Mouse (Mus musculus): ENCODE results near the gene Them7.

The Them7 gene

DNA sequence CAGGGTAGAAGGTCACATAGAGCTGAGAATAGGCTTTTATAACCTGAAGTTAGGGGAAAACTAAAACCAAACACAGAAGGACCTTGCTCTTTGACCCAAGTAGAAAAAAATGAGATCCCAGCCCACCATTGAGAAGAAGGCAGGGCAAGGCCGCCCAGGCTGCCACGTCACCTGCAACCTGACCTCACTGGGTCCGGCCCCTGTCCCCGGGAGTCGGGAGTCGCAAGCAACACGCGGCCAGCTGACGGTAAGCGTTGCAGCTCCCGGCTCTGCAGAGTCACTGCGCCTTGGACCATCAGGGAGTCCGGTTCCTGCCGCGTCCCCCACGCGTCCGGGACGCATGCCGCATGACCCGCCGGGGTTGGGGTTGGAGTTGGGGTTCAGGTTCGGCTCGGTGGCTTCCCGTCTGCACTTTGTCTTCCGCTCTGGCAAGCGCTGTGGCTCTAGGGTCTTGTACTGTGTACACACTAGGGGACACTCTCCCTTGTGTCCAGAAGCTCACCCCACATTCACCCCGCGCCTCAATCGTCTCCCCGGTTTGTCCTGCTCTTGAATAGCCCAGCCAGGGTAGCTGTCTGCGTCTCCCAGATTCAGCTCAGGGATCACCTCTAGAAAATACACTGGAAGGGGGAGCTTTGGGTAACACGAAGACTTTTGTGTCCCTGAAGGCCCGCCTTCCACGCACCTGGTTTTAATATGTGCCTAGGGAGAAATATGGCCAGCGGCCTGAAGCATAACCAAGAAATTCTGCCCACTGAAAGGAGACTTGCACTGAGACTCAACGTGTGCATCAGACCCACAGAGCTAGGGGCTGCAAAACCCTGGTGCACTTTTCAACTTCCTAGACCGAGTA is at the start of gene Them7:
TSS of gene Them7 (plus strand) at position 187 of the 853 bp plus-strand sequence.
- DNase-seq (ENCODE audit: extremely low spot score): peak; percentile 78

GRCm38 (mm10) chr2:105178871-105179270 is 45.2 kb upstream of the Them7 start:
- DNase-seq (ENCODE audit: extremely low spot score): no peak

DNA sequence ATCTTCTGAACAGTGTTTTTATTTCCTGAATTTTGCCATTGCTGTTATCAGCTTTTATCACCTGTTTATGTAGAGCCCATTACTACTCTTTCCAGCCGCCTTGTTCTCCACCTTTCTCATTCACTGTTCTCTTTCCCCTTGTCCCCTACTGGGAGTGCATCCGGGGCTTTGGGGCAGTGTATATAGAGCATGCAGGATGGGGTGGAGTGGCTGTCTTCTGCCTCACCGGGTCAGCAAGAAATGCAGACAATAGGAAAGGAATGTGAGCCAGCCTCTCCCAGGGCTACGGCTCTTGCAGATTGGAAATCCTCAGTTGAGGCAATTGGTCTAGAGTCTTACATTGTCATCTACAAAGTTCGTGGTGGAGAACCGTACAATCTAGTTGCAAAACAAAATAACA is 41.6 kb upstream of the Them7 start:
- peak; percentile 15 for DNase-seq (ENCODE audit: extremely low spot score)

- no peak for DNase-seq (ENCODE audit: extremely low spot score)
These were observed 39.0 kb upstream of the Them7 start for GRCm38 (mm10) chr2:105185140-105185539.

GRCm38 (mm10) chr2:105185768-105186529 is 38.2 kb upstream of the Them7 start:
- DNase-seq (ENCODE audit: extremely low spot score): no peak

- no peak for DNase-seq (ENCODE audit: extremely low spot score)
These were observed 37.5 kb upstream of the Them7 start for GRCm38 (mm10) chr2:105186591-105186990.

DNA sequence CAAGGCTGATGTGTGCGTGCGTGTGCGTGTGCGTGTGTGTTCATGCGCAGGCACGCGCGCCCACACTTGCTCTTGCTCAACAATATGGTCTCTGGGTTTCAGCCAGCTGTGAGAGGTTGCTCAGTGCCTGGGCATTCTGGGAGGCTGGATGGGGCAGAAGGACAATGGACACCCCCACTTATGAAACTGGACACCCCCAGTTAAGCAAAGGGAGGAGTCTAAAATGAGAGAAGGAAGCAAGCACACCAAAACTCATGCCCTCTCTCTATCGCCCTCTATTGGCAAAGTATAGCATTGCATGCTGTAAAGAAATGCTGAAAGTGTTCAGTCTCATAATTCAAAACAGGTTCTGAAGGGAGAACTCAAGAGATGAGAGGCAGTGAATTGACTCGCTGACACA is 35.9 kb upstream of the Them7 start:
- peak; percentile 42 for DNase-seq (ENCODE audit: extremely low spot score)

DNA sequence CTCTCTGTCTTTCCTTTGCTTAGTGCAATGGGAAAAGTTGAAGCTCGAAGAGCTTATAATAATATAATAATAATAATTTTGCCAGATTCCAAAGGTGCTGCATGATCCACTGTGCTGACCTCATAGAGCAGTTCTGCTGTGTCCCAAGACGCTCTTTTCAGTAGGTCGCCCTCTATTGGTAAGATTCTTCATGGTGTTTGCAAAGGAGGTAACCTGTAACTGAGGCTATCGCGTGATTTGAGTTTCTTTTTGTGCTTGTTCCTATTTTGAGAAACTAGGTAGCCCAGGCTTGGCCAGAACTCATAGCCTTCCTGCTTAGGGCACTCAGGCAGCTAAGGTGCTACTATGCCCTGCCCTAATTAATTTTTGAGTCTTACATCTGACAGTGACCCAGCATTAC is 34.8 kb upstream of the Them7 start:
- peak; percentile 24 for DNase-seq (ENCODE audit: extremely low spot score)

DNA sequence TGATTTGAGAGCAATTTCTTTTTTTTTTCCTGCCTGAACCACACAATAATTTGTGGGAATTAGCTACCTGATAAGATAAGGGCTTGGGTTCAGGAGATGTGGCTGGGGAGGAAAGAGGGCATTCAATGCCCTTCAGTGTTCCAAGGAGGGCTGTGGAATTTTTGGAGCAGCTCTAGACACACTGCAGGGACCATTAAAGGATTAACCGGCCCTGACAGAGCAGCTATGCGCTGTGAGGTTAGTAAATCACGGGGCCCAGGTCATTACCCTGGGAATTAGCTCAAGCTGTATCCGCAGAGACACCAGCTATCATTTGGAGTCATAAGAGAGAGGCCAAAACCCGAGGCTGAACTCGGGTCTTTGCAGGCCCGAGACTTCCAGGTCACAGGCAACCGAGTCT is 24.0 kb upstream of the Them7 start:
- DNase-seq (ENCODE audit: extremely low spot score): no peak

GRCm38 (mm10) chr2:105206563-105207174 is 17.5 kb upstream of the Them7 start:
- no peak for DNase-seq (ENCODE audit: extremely low spot score)

- no peak for DNase-seq (ENCODE audit: extremely low spot score)
These were observed 11.3 kb upstream of the Them7 start for GRCm38 (mm10) chr2:105212839-105213238.

DNA sequence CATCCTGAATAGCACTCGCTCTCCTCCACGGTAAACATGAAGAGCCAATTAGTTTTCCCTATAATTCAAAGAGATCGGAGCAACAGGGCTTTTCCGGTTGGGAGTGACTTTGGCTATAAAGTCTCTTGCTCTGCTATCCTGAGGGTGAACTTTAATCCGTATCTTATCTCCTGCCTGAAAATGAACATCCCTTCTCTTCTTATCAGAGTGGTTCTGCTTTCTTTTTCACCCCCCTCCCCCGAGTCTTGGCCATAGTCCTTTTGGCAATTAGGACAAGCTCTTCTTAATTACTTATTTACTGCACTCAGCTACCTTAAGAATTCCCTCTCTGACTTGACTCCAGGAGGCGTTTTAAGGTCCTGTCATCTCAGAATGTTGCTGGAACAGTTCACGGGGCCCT is 8.2 kb upstream of the Them7 start:
- no peak for DNase-seq (ENCODE audit: extremely low spot score)

GRCm38 (mm10) chr2:105219229-105219628 is 4.9 kb upstream of the Them7 start:
- no peak for DNase-seq (ENCODE audit: extremely low spot score)

GRCm38 (mm10) chr2:105219664-105220063 is 4.5 kb upstream of the Them7 start:
- no peak for DNase-seq (ENCODE audit: extremely low spot score)

GRCm38 (mm10) chr2:105220738-105221303 is 3.3 kb upstream of the Them7 start:
- DNase-seq (ENCODE audit: extremely low spot score): no peak

- no peak for DNase-seq (ENCODE audit: extremely low spot score)
These were observed 514 bp upstream of the Them7 start for GRCm38 (mm10) chr2:105223606-105224005.

- no peak for DNase-seq (ENCODE audit: extremely low spot score)
These were observed 861 bp downstream of the Them7 start for GRCm38 (mm10) chr2:105224987-105225375.

- DNase-seq (ENCODE audit: extremely low spot score): no peak
These were observed 2.3 kb downstream of the Them7 start for GRCm38 (mm10) chr2:105226297-105226958.

DNA sequence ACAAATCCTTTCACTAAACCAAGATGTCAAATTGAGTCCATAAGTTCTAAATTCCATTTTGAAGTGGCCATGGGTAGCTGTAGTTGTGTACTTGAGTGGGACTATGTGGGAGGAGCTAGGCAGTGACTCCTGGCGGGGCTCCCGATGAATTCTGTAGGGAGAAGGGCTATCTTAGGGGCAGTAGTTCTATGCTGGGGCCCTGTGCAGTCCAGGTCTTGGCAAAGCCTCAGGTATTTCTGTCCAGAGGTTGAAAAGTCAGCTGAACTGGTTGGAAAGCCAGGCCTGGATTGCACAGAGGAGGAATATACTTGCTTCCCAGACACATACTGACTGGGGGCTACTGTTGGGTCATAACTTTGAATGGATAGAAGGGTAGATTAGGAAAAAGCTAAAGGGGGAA is 4.3 kb downstream of the Them7 start:
- no peak for DNase-seq (ENCODE audit: extremely low spot score)

GRCm38 (mm10) chr2:105230333-105230732 is 6.2 kb downstream of the Them7 start:
- DNase-seq (ENCODE audit: extremely low spot score): peak; percentile 74

DNA sequence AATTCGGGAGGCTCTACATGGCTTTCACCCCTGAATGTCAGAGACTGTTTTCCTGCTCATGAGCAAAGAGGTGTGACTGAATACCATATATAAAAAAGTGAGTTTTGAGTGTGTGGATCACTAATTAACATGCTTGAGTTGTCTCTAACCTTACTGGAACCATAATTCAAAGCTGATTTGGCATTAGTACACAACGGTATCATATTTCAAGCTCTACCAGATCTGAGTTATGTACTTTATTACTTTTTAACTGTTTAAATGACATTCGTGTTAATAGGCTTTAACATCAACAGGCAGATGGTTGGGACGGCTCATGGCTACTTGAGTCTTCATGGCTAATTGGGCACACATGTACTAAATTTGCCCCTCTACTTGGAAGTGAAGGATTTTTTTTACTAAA is 8.3 kb downstream of the Them7 start:
- no peak for DNase-seq (ENCODE audit: extremely low spot score)

DNA sequence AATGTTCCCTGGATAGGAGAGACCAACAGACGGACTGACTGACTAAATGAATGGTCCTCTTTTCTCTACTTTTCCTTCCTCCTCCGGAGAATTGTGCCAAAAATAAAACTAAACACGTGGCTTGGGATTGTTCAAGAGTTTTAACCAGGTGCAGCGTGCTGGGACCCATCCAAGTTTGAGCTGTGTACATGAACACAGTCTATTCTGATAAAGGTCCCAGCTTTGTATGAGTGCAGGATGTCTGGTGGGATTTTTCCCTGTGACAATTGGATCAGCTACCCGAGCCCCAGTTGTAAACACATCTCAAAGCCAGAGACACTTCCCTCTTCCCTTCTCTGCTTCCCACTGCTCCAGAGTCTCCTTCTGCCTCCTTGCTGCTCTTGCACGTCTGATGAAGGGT is 10.2 kb downstream of the Them7 start:
- no peak for DNase-seq (ENCODE audit: extremely low spot score)
